Mouse (Mus musculus) embryonic facial prominence, embryonic 10.5 days (tissue): Measurements from ENCODE around the gene Hmcn2. TPM values are rescaled to one million over a fixed set of nuclear protein-coding genes. Genes with fewer than 3 reads are reported as not detected.
A peak's percentile ranks its signal among the peaks of the same experiment; 100 is the strongest.

Experiments
- DNase-seq: peaks from one replicate; pipeline ENCODE4 v3.0.0-alpha.2; 2017; ENCODE audit warnings: low spot score
- H3K27ac ChIP-seq: fragments of 300-500 bp; sonication (generic); replicated peaks from 2 replicates; pipeline ENCODE4 v1.5.1; 2016; ENCODE audit warnings: mild to moderate bottlenecking
- H3K27me3 ChIP-seq: fragments of 300-500 bp; sonication (generic); replicated peaks from 2 replicates; pipeline ENCODE4 v1.6.1; 2016; ENCODE audit warnings: low read depth, mild to moderate bottlenecking; ENCODE audit not compliant: poor library complexity, severe bottlenecking
- H3K36me3 ChIP-seq: fragments of 300-500 bp; sonication (generic); replicated peaks from 2 replicates; pipeline ENCODE4 v1.6.1; 2016; ENCODE audit warnings: mild to moderate bottlenecking, moderate library complexity
- H3K4me1 ChIP-seq: fragments of 300-500 bp; sonication (generic); 2 replicates; pipeline ENCODE4 v1.6.1; 2016
- H3K4me3 ChIP-seq: fragments of 300-500 bp; sonication (generic); 2 replicates; pipeline ENCODE4 v1.5.1; 2016; ENCODE audit warnings: mild to moderate bottlenecking, moderate library complexity
- H3K9me3 ChIP-seq: fragments of 300-500 bp; sonication (generic); 2 replicates; pipeline ENCODE4 v1.6.1; 2016; ENCODE audit warnings: mild to moderate bottlenecking
- WGBS: fragments of 180-500 bp; shearing (Covaris S2); methylation state at CpG from one replicate; pipeline ENCODE4 v1.1.7; 2016; 5-methylcytosine and 5-hydroxymethylcytosine counted together
- polyA plus RNA-seq: library from polyadenylated mRNA; unstranded; fragments of >200 nt; fragmentation: Nextera tagmentation; extraction: Ambion mirVana; gene quantifications from 2 replicates; pipeline ENCODE4 v1.2.1, GENCODE M21; 2016

Gene Hmcn2
- polyA plus RNA-seq, 1 experiment from 2014 or later: not detected

- Histone ChIP-seq H3K4me1 (no peaks in the 10 kb centered on the region), H3K36me3 (no peaks in the 10 kb centered on the region), H3K27ac (no peak overlapping the region), H3K9me3 (peaks cover 7% of the 10 kb centered on the region), H3K4me3 (no peak overlapping the region), H3K27me3 (no peaks in the 10 kb centered on the region)
- no peak for DNase-seq
- 88% methylated on average over 9 of the region's 9 CpGs for WGBS
Observed at GRCm38 (mm10) chr2:31371396-31371795, 57.2 kb downstream of the Hmcn2 start.

GRCm38 (mm10) chr2:31372186-31372585, 58.0 kb downstream of the Hmcn2 start:
- Histone ChIP-seq H3K9me3 (peaks cover 7% of the 10 kb centered on the region), H3K4me1 (no peaks in the 10 kb centered on the region), H3K4me3 (no peak overlapping the region), H3K27ac (no peak overlapping the region), H3K27me3 (no peaks in the 10 kb centered on the region), H3K36me3 (no peaks in the 10 kb centered on the region)
- no peak for DNase-seq
- 99% methylated on average over 4 of the region's 4 CpGs for WGBS

DNA sequence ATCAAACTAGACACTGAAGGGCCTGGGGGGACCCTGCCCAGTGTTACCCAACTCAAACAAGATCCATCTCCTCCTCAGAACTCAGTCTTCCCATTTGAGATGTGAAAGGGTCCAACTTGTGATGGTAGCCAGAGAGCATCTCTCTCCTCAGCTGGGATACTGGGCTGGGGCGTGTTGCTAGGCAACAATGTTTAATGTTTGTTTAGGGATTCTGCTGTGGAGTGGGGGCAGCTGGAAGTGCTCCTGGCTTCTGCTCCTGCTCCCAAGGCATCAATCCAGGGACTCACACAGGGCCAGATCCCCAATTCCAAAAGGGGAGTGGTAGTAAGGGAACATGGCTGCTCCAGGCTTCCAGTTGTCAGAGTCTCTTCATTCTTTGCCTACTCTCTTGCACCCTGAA, 60.2 kb downstream of the Hmcn2 start:
- Histone ChIP-seq H3K27ac (no peak overlapping the region), H3K4me3 (no peak overlapping the region), H3K36me3 (no peaks in the 10 kb centered on the region), H3K9me3 (peaks cover 7% of the 10 kb centered on the region), H3K4me1 (no peaks in the 10 kb centered on the region), H3K27me3 (no peaks in the 10 kb centered on the region)
- 72% methylated on average over 1 of the region's 1 CpGs for WGBS
- DNase-seq: no peak

DNA sequence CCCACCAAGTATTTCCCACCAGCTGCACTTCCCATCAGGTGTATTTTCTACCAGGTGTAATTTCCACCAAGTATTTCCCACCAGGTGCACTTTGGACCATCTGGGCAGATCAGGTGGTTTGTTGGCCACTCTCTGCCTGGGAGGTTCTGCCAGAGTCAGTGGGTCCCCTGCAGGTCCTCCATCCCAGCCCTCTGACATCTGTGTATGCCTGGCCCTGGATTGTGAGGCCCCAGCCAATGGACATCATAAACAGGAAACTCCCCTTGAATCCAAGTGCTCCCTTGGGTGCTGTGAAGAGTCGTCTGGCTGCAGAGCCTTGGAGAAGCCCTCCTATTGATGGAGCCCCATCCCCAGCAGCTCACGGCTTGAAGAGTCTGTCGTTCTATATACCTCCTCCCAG, 61.8 kb downstream of the Hmcn2 start:
- Histone ChIP-seq H3K4me1 (no peaks in the 10 kb centered on the region), H3K4me3 (no peak overlapping the region), H3K27me3 (no peaks in the 10 kb centered on the region), H3K27ac (no peak overlapping the region), H3K36me3 (no peaks in the 10 kb centered on the region), H3K9me3 (peaks cover 7% of the 10 kb centered on the region)
- no peak for DNase-seq
- 58% methylated on average over 3 of the region's 3 CpGs for WGBS

GRCm38 (mm10) chr2:31377481-31377880, 63.3 kb downstream of the Hmcn2 start:
- Histone ChIP-seq H3K36me3 (no peaks in the 10 kb centered on the region), H3K9me3 (peaks cover under 1% of the 10 kb centered on the region; the same call in 1 of the 2 replicates), H3K27me3 (0 out of 2 replicates have a peak, but pooled peaks cover 10% of the 10 kb centered on the region), H3K27ac (no peak overlapping the region), H3K4me3 (no peak overlapping the region), H3K4me1 (peaks cover 7% of the 10 kb centered on the region; the same call in 1 of the 2 replicates)
- 66% methylated on average over 2 of the region's 2 CpGs for WGBS
- DNase-seq: no peak

DNA sequence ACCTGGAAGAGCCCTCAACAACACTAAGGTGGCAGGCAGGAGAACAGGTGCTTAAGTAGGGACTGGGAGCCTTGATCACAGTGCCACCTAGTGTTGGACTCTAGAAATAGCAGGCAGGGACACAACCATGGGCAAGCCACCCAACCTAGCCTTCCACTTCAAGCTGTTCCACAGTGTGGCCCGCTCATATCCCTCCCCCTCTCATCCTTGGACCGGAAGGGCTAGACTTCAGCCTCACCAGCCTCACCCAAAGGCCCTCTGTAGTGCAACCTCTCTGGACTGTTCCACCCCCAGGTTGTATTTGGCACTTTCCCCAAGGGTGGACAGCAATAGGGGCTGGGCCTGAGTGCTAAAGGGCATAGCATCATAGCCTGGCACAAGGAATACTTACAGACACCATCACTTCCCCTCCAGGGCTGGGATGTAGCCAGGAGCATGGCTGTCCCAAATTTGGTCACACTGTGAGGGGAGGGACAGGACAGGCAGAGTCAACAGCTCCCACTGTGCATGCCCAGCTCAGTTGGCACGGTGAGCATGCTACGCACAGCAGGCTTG, 67.2 kb downstream of the Hmcn2 start:
- Histone ChIP-seq H3K4me3 (no peak overlapping the region), H3K9me3 (no peaks in the 10 kb centered on the region), H3K27me3 (0 out of 2 replicates have a peak, but pooled peaks cover 10% of the 10 kb centered on the region), H3K4me1 (peaks cover 14% of the 10 kb centered on the region; the same call in 1 of the 2 replicates), H3K27ac (no peak overlapping the region), H3K36me3 (no peaks in the 10 kb centered on the region)
- peak; percentile 60 for DNase-seq
- 56% methylated on average over 4 of the region's 4 CpGs for WGBS

DNA sequence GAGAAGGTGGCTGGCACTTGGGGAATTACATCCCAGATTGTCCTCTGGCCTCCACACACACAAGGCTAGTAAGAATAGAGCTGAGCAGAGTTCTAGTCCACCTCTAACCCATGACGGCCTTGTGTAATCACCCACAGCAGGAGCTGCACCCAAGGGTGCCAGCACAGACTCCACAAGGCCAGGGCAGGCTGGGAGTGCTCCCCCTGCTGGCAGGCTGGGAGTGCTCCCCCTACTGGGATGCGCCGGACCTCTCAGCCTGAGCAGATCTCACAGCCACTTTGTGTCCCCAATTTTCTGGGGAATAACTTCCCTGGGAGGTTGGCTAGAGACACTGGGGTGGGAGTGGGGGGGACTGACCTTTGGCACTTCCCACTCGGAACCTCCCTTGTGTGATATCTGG, 68.7 kb downstream of the Hmcn2 start:
- H3K4me1 ChIP-seq: peaks cover 14% of the 10 kb centered on the region; the same call in 1 of the 2 replicates
- H3K9me3 ChIP-seq: no peaks in the 10 kb centered on the region
- H3K27ac ChIP-seq: no peak overlapping the region
- peak; percentile 50 for DNase-seq
- H3K4me3 ChIP-seq: no peak overlapping the region
- 0 out of 2 replicates have a peak, but pooled peaks cover 10% of the 10 kb centered on the region for H3K27me3 ChIP-seq
- 22% methylated on average over 4 of the region's 4 CpGs for WGBS
- no peaks in the 10 kb centered on the region for H3K36me3 ChIP-seq

GRCm38 (mm10) chr2:31416968-31417367, 102.8 kb downstream of the Hmcn2 start:
- H3K27me3 ChIP-seq: 0 out of 2 replicates have a peak, but pooled peaks cover 20% of the 10 kb centered on the region
- H3K36me3 ChIP-seq: no peaks in the 10 kb centered on the region
- WGBS: 74% methylated on average over 10 of the region's 10 CpGs
- no peak overlapping the region for H3K27ac ChIP-seq
- no peak for DNase-seq
- no peaks in the 10 kb centered on the region for H3K9me3 ChIP-seq
- H3K4me3 ChIP-seq: no peak overlapping the region
- peaks cover 12% of the 10 kb centered on the region for H3K4me1 ChIP-seq

DNA sequence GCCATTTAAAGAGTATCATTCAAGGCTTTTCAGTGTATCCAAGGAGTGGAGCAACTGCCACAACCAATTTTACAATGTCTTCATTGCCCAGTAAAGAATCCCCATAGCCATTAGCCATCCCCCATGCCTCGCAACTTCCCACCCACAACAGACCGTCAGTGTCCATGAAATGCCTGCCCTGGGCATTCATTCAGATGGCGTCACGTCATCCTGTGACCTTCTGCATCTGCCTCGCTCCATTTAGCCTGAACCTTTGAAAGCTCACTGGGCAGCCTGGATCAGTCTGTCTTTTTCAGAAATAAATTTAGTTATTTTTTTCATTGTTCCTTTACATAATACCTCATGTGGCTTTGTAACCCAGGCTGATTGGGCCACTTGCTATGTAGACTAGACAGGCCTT, 103.8 kb downstream of the Hmcn2 start:
- H3K27ac ChIP-seq: no peak overlapping the region; the same call in 1 of the 2 replicates
- H3K27me3 ChIP-seq: 0 out of 2 replicates have a peak, but pooled peaks cover 25% of the 10 kb centered on the region
- 85% methylated on average over 5 of the region's 5 CpGs for WGBS
- H3K4me3 ChIP-seq: no peak overlapping the region
- no peak for DNase-seq
- peaks cover 16% of the 10 kb centered on the region for H3K4me1 ChIP-seq
- no peaks in the 10 kb centered on the region for H3K36me3 ChIP-seq
- H3K9me3 ChIP-seq: no peaks in the 10 kb centered on the region

GRCm38 (mm10) chr2:31418571-31418970, 104.4 kb downstream of the Hmcn2 start:
- H3K27me3 ChIP-seq: 0 out of 2 replicates have a peak, but pooled peaks cover 25% of the 10 kb centered on the region
- no peaks in the 10 kb centered on the region for H3K36me3 ChIP-seq
- H3K4me3 ChIP-seq: no peak overlapping the region
- no peak overlapping the region; the same call in 1 of the 2 replicates for H3K27ac ChIP-seq
- WGBS: 34% methylated on average over 8 of the region's 8 CpGs
- H3K4me1 ChIP-seq: peaks cover 16% of the 10 kb centered on the region
- H3K9me3 ChIP-seq: no peaks in the 10 kb centered on the region
- peak; percentile 30 for DNase-seq

DNA sequence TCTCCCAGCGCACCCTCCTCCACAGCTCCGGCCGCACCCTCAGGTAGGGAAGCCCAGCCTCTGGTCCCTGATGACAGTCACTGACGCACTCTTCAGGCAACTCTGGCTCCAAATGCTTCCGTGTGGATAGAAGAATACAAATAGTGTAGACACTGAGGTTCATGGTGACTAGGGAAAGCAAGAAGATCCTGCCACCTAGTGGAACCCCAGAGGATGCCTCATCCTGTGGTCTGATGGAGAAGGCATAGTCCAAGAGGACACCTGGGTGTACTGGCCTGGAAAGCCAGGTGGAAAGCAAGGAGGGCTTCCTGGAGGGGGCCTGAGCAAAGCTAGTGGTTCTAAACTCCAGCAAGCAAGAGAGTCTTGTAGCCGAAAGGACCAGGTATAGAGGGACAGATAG, 106.7 kb downstream of the Hmcn2 start:
- no peaks in the 10 kb centered on the region for H3K36me3 ChIP-seq
- H3K4me3 ChIP-seq: no peak overlapping the region
- no peak for DNase-seq
- peaks cover 21% of the 10 kb centered on the region for H3K4me1 ChIP-seq
- WGBS: 81% methylated on average over 6 of the region's 6 CpGs
- H3K27ac ChIP-seq: no peak overlapping the region
- H3K27me3 ChIP-seq: peaks cover 27% of the 10 kb centered on the region; the same call in 1 of the 2 replicates
- H3K9me3 ChIP-seq: no peaks in the 10 kb centered on the region

DNA sequence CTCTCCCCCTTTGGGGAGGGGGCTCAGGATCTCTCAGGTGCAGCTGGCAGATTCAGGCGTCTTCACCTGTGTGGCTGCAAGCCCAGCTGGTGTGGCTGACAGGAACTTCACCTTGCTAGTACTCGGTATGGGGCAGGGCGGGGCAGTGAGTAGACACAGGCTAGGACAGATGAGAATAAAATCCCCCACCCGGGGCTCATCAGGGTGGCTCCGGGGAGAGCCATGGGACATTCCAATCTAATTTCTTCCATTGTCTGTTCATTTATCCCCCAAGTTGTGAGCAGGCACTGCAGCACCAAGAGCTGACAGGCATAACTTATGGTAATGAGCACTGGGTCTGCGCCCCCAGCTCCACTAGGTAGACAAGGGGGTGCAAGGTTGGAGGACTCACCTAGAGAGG, 108.4 kb downstream of the Hmcn2 start:
- Histone ChIP-seq H3K27ac (no peak overlapping the region), H3K9me3 (no peaks in the 10 kb centered on the region), H3K36me3 (no peaks in the 10 kb centered on the region), H3K4me1 (peaks cover 23% of the 10 kb centered on the region), H3K27me3 (peaks cover 33% of the 10 kb centered on the region), H3K4me3 (no peak overlapping the region)
- no peak for DNase-seq
- WGBS: 58% methylated on average over 6 of the region's 6 CpGs

DNA sequence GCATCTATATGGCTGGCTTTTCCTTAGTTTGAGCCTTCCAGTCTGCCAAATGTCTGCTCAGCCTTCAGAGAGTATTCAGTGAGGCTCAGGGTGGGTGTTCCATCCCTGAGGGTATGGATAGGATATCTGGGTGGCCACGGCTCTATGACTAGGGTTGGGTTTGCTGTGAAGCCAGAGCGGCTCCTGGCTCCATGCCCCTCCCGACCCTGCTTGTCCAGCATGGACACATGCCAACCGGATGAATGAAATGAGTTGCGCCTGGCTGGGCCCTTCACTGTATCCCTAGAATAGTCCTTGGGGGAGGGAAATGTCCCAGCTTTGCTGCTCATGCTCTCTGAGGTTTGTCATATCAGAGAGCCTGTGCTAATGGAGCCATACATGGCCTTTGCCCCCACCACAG, 117.3 kb downstream of the Hmcn2 start:
- no peak for DNase-seq
- no peak overlapping the region for H3K27ac ChIP-seq
- peaks cover 32% of the 10 kb centered on the region for H3K27me3 ChIP-seq
- H3K4me3 ChIP-seq: no peak overlapping the region
- 84% methylated on average over 5 of the region's 5 CpGs for WGBS
- no peaks in the 10 kb centered on the region for H3K36me3 ChIP-seq
- H3K9me3 ChIP-seq: no peaks in the 10 kb centered on the region
- peaks cover 3% of the 10 kb centered on the region; the same call in 1 of the 2 replicates for H3K4me1 ChIP-seq
